Mouse (Mus musculus) macrophage (primary cell): Measurements from ENCODE around the gene Pbx3. TPM values are rescaled to one million over a fixed set of nuclear protein-coding genes. Genes with fewer than 3 reads are reported as not detected.

Experiments
- H3K27ac ChIP-seq: fragments of 350-480 bp; formaldehyde crosslinking; 2 replicates; pipeline ENCODE4 v1.9.0; 2021
- H3K36me3 ChIP-seq: fragments of 350-480 bp; formaldehyde crosslinking; 2 replicates; pipeline ENCODE4 v1.9.0; 2021; ENCODE audit errors: inconsistent target
- H3K4me3 ChIP-seq: fragments of 350-480 bp; formaldehyde crosslinking; 2 replicates; pipeline ENCODE4 v1.9.0; 2021; ENCODE audit errors: inconsistent target
- H3K79me2 ChIP-seq: fragments of 350-480 bp; formaldehyde crosslinking; 2 replicates; pipeline ENCODE4 v1.9.0; 2021; ENCODE audit errors: inconsistent target
- WGBS: methylation state at CpG from one replicate; pipeline ENCODE4 v1.1.7; 2026; ENCODE audit warnings: inconsistent platforms; ENCODE audit not compliant: missing documents; 5-methylcytosine and 5-hydroxymethylcytosine counted together
- polyA plus RNA-seq: library from polyadenylated mRNA; stranded (reverse); fragments of 250-400 nt; gene quantifications from 3 replicates; pipeline ENCODE4 v1.2.4, GENCODE M21; 2018; ENCODE audit warnings: inconsistent platforms

Pbx3 gene
- polyA plus RNA-seq, 1 experiment from 2014 or later = 6.6 TPM

- Histone ChIP-seq H3K79me2 (no peaks in the 10 kb centered on the region), H3K4me3 (no peak overlapping the region), H3K36me3 (no peaks in the 10 kb centered on the region), H3K27ac (no peak overlapping the region)
- 91% methylated on average over 2 of the region's 2 CpGs for WGBS
Observed at GRCm38 (mm10) chr2:34257611-34258010, 115.3 kb downstream of the Pbx3 start.

- no peak overlapping the region for H3K27ac ChIP-seq
- WGBS = 87% methylated on average over 6 of the region's 6 CpGs
- H3K36me3 ChIP-seq = no peaks in the 10 kb centered on the region
- H3K4me3 ChIP-seq = no peak overlapping the region
- no peaks in the 10 kb centered on the region for H3K79me2 ChIP-seq
Observed at GRCm38 (mm10) chr2:34256000-34256553, 116.9 kb downstream of the Pbx3 start.

GRCm38 (mm10) chr2:34253627-34254026 lies 119.3 kb downstream of the Pbx3 start:
- H3K4me3 ChIP-seq = no peak overlapping the region
- H3K27ac ChIP-seq = no peak overlapping the region
- 88% methylated on average over 1 of the region's 1 CpGs for WGBS
- H3K79me2 ChIP-seq = no peaks in the 10 kb centered on the region
- no peaks in the 10 kb centered on the region for H3K36me3 ChIP-seq

GRCm38 (mm10) chr2:34253111-34253510 lies 119.8 kb downstream of the Pbx3 start:
- H3K27ac ChIP-seq = no peak overlapping the region
- H3K79me2 ChIP-seq = no peaks in the 10 kb centered on the region
- H3K36me3 ChIP-seq = no peaks in the 10 kb centered on the region
- H3K4me3 ChIP-seq = no peak overlapping the region
- WGBS = 50% methylated on average over 1 of the region's 1 CpGs

- no peak overlapping the region for H3K4me3 ChIP-seq
- no peak overlapping the region for H3K27ac ChIP-seq
- WGBS = 93% methylated on average over 3 of the region's 3 CpGs
- no peaks in the 10 kb centered on the region for H3K36me3 ChIP-seq
- H3K79me2 ChIP-seq = no peaks in the 10 kb centered on the region
Observed at GRCm38 (mm10) chr2:34252286-34252685, 120.7 kb downstream of the Pbx3 start.

GRCm38 (mm10) chr2:34249961-34250658 lies 122.8 kb downstream of the Pbx3 start:
- 23% methylated on average over 18 of the region's 18 CpGs for WGBS

GRCm38 (mm10) chr2:34249141-34249960 lies 123.6 kb downstream of the Pbx3 start:
- WGBS = 4% methylated on average over 15 of the region's 15 CpGs
- H3K79me2 ChIP-seq = no peaks in the 10 kb centered on the region
- H3K4me3 ChIP-seq = peak overlapping the region; percentile 21
- no peak overlapping the region for H3K27ac ChIP-seq
- no peaks in the 10 kb centered on the region for H3K36me3 ChIP-seq

More at GRCm38 (mm10) chr2:34249961-34250658, 122.8 kb downstream of the Pbx3 start:
- no peak overlapping the region for H3K27ac ChIP-seq
- no peaks in the 10 kb centered on the region for H3K79me2 ChIP-seq
- H3K4me3 ChIP-seq = peak overlapping the region; percentile 21
- H3K36me3 ChIP-seq = no peaks in the 10 kb centered on the region

GRCm38 (mm10) chr2:34240885-34241284 lies 132.1 kb downstream of the Pbx3 start:
- H3K36me3 ChIP-seq = no peaks in the 10 kb centered on the region
- no peak overlapping the region for H3K27ac ChIP-seq
- no peak overlapping the region for H3K4me3 ChIP-seq
- H3K79me2 ChIP-seq = no peaks in the 10 kb centered on the region

- H3K27ac ChIP-seq = no peak overlapping the region
- WGBS = 91% methylated on average over 4 of the region's 4 CpGs
- no peaks in the 10 kb centered on the region for H3K79me2 ChIP-seq
- no peak overlapping the region for H3K4me3 ChIP-seq
- H3K36me3 ChIP-seq = no peaks in the 10 kb centered on the region
Observed at GRCm38 (mm10) chr2:34239315-34239858, 133.6 kb downstream of the Pbx3 start.

- Histone ChIP-seq H3K27ac (no peak overlapping the region), H3K36me3 (no peaks in the 10 kb centered on the region), H3K79me2 (no peaks in the 10 kb centered on the region), H3K4me3 (no peak overlapping the region)
- 33% methylated on average over 8 of the region's 8 CpGs for WGBS
Observed at GRCm38 (mm10) chr2:34235467-34236075, 137.4 kb downstream of the Pbx3 start.

- no peaks in the 10 kb centered on the region for H3K36me3 ChIP-seq
- no peak overlapping the region for H3K27ac ChIP-seq
- WGBS = 100% methylated on average over 1 of the region's 1 CpGs
- H3K79me2 ChIP-seq = no peaks in the 10 kb centered on the region
- no peak overlapping the region for H3K4me3 ChIP-seq
Observed at GRCm38 (mm10) chr2:34234274-34234673, 138.7 kb downstream of the Pbx3 start.

- H3K4me3 ChIP-seq = no peak overlapping the region
- H3K36me3 ChIP-seq = no peaks in the 10 kb centered on the region
- 96% methylated on average over 5 of the region's 5 CpGs for WGBS
- H3K27ac ChIP-seq = no peak overlapping the region
- H3K79me2 ChIP-seq = no peaks in the 10 kb centered on the region
Observed at GRCm38 (mm10) chr2:34233271-34233670, 139.7 kb downstream of the Pbx3 start.

- Histone ChIP-seq H3K79me2 (no peaks in the 10 kb centered on the region), H3K36me3 (no peaks in the 10 kb centered on the region), H3K27ac (no peak overlapping the region), H3K4me3 (no peak overlapping the region)
- WGBS = 95% methylated on average over 4 of the region's 4 CpGs
Observed at GRCm38 (mm10) chr2:34227688-34228087, 145.3 kb downstream of the Pbx3 start.

- H3K79me2 ChIP-seq = no peaks in the 10 kb centered on the region
- H3K27ac ChIP-seq = no peak overlapping the region
- no peaks in the 10 kb centered on the region for H3K36me3 ChIP-seq
- H3K4me3 ChIP-seq = no peak overlapping the region
- 92% methylated on average over 6 of the region's 6 CpGs for WGBS
Observed at GRCm38 (mm10) chr2:34225470-34225869, 147.5 kb downstream of the Pbx3 start.
